Mouse (Mus musculus) limb, embryonic 14.5 days (tissue): ENCODE data around the gene Nagpa. TPM values are rescaled to one million over a fixed set of nuclear protein-coding genes. Genes with fewer than 3 reads are reported as not detected.

Source experiments
- ATAC-seq: fragments of 200-750 bp; cut with Nextera tagmentation; 2 replicates; pipeline ENCODE4 v1.8.0; 2017; ENCODE audit warnings: low read depth, moderate number of reproducible peaks, moderate TSS enrichment; ENCODE audit not compliant: low FRiP score
- DNase-seq: peaks from one replicate; pipeline ENCODE4 v3.0.0-alpha.2; 2015; ENCODE audit warnings: low spot score
- H3K27ac ChIP-seq: fragments of 300-500 bp; sonication (generic); replicated peaks from 2 replicates; pipeline ENCODE4 v1.5.1; 2014; ENCODE audit warnings: low read depth, mild to moderate bottlenecking, low read length, moderate library complexity, mixed read lengths
- H3K27me3 ChIP-seq: fragments of 300-500 bp; sonication (generic); 2 replicates; pipeline ENCODE4 v1.6.1; 2014; ENCODE audit warnings: low read length, mixed read lengths; ENCODE audit not compliant: control insufficient read depth, insufficient read depth
- H3K36me3 ChIP-seq: fragments of 300-500 bp; sonication (generic); 2 replicates; pipeline ENCODE4 v1.6.1; 2014; ENCODE audit warnings: mild to moderate bottlenecking, low read length, moderate library complexity, mixed read lengths; ENCODE audit not compliant: control insufficient read depth, insufficient read depth
- H3K4me1 ChIP-seq: fragments of 300-500 bp; sonication (generic); 2 replicates; pipeline ENCODE4 v1.6.1; 2014; ENCODE audit warnings: antibody characterized with exemption, low read length, mixed read lengths; ENCODE audit not compliant: control insufficient read depth, insufficient read depth
- H3K4me2 ChIP-seq: fragments of 300-500 bp; sonication (generic); replicated peaks from 2 replicates; pipeline ENCODE4 v1.6.1; 2014; ENCODE audit warnings: low read depth, mild to moderate bottlenecking, low read length, moderate library complexity; ENCODE audit not compliant: severe bottlenecking
- H3K4me3 ChIP-seq: fragments of 300-500 bp; sonication (generic); replicated peaks from 2 replicates; pipeline ENCODE4 v1.5.1; 2014; ENCODE audit warnings: low read length
- H3K9ac ChIP-seq: fragments of 300-500 bp; sonication (generic); 2 replicates; pipeline ENCODE4 v1.6.1; 2014; ENCODE audit warnings: mild to moderate bottlenecking, low read depth, low read length, moderate library complexity; ENCODE audit not compliant: severe bottlenecking
- H3K9me3 ChIP-seq: fragments of 300-500 bp; sonication (generic); 2 replicates; pipeline ENCODE4 v1.6.1; 2016; ENCODE audit warnings: low read length; ENCODE audit not compliant: control insufficient read depth
- POLR2A ChIP-seq: fragments of 200-500 bp; IDR thresholded peaks from 2 replicates; pipeline ENCODE4 v1.8.0; 2012; ENCODE audit warnings: inconsistent platforms, mild to moderate bottlenecking, moderate library complexity, borderline replicate concordance; ENCODE audit not compliant: insufficient read depth, insufficient read length; ENCODE audit errors: extremely low read depth
- WGBS: fragments of 180-500 bp; shearing (Covaris S2); extraction: QIAGEN DNeasy Blood & Tissue Kit; methylation state at CpG from one replicate; pipeline ENCODE4 v1.1.7; 2014; 5-methylcytosine and 5-hydroxymethylcytosine counted together
- polyA plus RNA-seq, 2 experiments: library from polyadenylated mRNA; depleted of rRNA in 1 of 2; stranded (reverse) in 1 of 2; unstranded in 1 of 2; fragments of >200 nt; fragmentation: Nextera tagmentation in 1 of 2; extraction: Ambion mirVana in 1 of 2; gene quantifications; 2 replicates each; pipeline versions ENCODE4 v1.2.1 to v1.2.3; 2012 to 2014

The Nagpa gene
- polyA plus RNA-seq, 2 experiments, result 16.3 to 17.2 TPM

DNA sequence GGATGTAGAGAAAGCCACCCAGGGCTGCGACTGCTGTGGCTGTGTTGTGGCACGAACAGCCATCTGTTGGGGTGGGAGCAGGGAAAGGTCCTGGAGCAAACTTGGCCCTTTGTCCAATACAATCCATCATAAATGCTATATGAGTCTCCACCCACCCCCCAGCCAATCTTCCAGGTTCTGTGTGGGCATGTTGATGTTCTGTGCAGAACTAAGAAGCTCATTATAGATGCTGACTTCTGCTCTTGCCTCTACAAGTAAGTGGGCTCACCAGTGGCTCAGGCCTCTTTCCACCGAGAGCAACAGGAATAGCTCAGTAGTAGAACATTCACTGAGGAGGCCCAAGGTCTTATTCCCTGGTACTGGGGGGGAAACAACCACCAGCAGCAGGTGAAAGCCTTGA is 8.3 kb upstream of the Nagpa start:
- no peak overlapping the region for H3K4me2 ChIP-seq
- no peak overlapping the region for H3K4me3 ChIP-seq
- ATAC-seq (no peak), DNase-seq (no peak)
- H3K4me1 ChIP-seq, result no peaks in the 10 kb centered on the region
- H3K27me3 ChIP-seq, result no peaks in the 10 kb centered on the region
- H3K9me3 ChIP-seq, result no peaks in the 10 kb centered on the region
- no peak for TF ChIP-seq POLR2A
- WGBS, result 82% methylated on average over 3 of the region's 3 CpGs
- H3K9ac ChIP-seq, result no peak overlapping the region
- no peak overlapping the region for H3K27ac ChIP-seq
- no peaks in the 10 kb centered on the region for H3K36me3 ChIP-seq

- H3K9me3 ChIP-seq, result no peaks in the 10 kb centered on the region
- no peak overlapping the region for H3K4me2 ChIP-seq
- no peaks in the 10 kb centered on the region for H3K36me3 ChIP-seq
- no peak for TF ChIP-seq POLR2A
- no peak overlapping the region for H3K27ac ChIP-seq
- ATAC-seq, result no peak
- no peaks in the 10 kb centered on the region for H3K27me3 ChIP-seq
- 56% methylated on average over 2 of the region's 2 CpGs for WGBS
- H3K4me3 ChIP-seq, result no peak overlapping the region
- no peak overlapping the region for H3K9ac ChIP-seq
- H3K4me1 ChIP-seq, result no peaks in the 10 kb centered on the region
- no peak for DNase-seq
Observed at GRCm38 (mm10) chr16:5210365-5210764, 6.6 kb upstream of the Nagpa start.

GRCm38 (mm10) chr16:5206051-5206450 is 2.2 kb upstream of the Nagpa start:
- Histone ChIP-seq H3K36me3 (no peaks in the 10 kb centered on the region), H3K27ac (no peak overlapping the region), H3K4me1 (0 out of 2 replicates have a peak, but pooled peaks cover 5% of the 10 kb centered on the region), H3K27me3 (no peaks in the 10 kb centered on the region), H3K4me3 (no peak overlapping the region), H3K9ac (no peak overlapping the region), H3K9me3 (no peaks in the 10 kb centered on the region), H3K4me2 (no peak overlapping the region)
- ATAC-seq (no peak), DNase-seq (no peak)
- no peak for TF ChIP-seq POLR2A
- WGBS, result 74% methylated on average over 5 of the region's 5 CpGs

DNA sequence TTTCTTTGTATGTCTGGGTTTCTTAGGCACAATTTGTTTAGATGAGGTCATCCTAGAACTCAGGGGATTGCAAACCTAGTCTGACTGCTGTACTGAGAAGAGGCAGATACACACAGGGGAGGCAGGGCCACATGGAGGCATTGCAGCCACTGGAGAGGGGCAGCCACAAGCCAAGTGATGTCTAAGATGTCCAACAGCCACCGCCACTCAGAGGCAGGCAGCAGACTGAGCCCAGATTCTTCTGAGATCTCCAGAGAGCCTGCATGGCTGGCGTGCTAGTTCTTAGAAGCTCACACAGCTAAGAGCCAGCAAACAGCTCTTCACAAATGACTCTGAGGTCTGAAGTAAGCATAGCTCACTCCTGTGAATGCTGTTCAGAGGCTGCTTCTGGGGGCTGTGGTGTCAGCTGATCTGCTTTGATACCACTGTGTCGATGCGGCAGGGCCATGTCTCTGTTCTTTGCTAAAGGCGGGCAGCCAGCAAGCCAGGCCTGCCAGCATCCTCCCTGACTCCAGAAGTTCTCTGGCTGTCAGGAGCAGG is 1.7 kb upstream of the Nagpa start:
- 88% methylated on average over 5 of the region's 5 CpGs for WGBS
- TF ChIP-seq POLR2A, result no peak
- no peaks in the 10 kb centered on the region for H3K27me3 ChIP-seq
- no peak overlapping the region for H3K4me2 ChIP-seq
- DNase-seq (no peak), ATAC-seq (no peak)
- no peaks in the 10 kb centered on the region for H3K9me3 ChIP-seq
- H3K4me3 ChIP-seq, result no peak overlapping the region
- no peak overlapping the region for H3K27ac ChIP-seq
- H3K4me1 ChIP-seq, result 0 out of 2 replicates have a peak, but pooled peaks cover 5% of the 10 kb centered on the region
- H3K9ac ChIP-seq, result no peak overlapping the region
- no peaks in the 10 kb centered on the region for H3K36me3 ChIP-seq

- ATAC-seq (no peak; the same call in 1 of the 2 replicates), DNase-seq (no peak)
- Histone ChIP-seq H3K36me3 (peaks cover 7% of the 10 kb centered on the region; the same call in 1 of the 2 replicates), H3K4me3 (peak overlapping the region; percentile 73), H3K4me2 (peak overlapping the region; percentile 96), H3K27ac (no peak overlapping the region), H3K9me3 (no peaks in the 10 kb centered on the region), H3K4me1 (0 out of 2 replicates have a peak, but pooled peaks cover 5% of the 10 kb centered on the region), H3K9ac (peak overlapping the region; percentile 69), H3K27me3 (no peaks in the 10 kb centered on the region)
- WGBS, result 2% methylated on average over 36 of the region's 36 CpGs
- no peak for TF ChIP-seq POLR2A
Observed at GRCm38 (mm10) chr16:5203200-5203599, 612 bp downstream of the Nagpa start.
